Mouse (Mus musculus): ENCODE measurements around the gene Ube2f. TPM values are rescaled to one million over a fixed set of nuclear protein-coding genes. Genes with fewer than 3 reads are reported as not detected.

Ube2f gene
- polyA plus RNA-seq, 1 experiment from 2014 or later, result 49.1 TPM

DNA sequence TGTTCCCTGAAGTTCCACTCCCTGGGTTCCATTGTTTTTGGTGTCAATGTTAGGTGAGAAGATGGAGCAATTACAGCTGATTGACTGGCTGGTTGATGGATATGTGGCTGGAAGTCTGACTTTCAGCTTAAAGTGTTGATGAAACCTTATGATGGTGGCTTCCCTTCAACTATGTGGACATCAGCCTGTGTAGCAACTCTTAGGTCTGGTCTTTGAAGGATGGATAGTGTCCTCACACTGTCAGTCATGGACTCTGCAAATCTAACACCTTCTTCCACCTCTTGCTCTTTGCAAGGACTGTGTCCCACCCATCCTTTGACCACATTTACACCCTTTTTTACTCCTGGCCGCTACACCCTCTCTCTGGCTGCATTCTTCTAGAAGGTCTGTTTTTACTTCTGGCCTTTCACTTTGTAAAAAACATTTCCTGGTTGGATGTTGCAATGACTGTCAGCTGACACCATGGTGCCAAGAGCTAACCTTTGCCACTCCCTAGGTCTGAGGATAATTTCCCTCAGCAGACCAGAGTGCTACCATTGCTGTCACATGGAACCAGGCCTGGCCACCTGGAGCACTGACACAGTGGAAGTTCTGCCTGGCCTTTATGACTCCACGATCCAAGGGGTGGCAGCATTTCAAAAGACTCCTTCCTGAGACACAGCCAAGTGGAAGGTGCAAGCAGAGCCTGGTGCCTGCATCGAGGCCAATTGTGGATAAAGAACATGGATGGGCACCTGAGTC, 42.6 kb upstream of the Ube2f start:
- Histone ChIP-seq H3K27ac (ENCODE audit: low read depth) (peak overlapping the region; percentile 44; the same call in 1 of the 2 replicates), H3K36me3 (replicated peaks; ENCODE audit: insufficient read depth, low read length) (no peaks in the 10 kb centered on the region), H3K27me3 (ENCODE audit: insufficient read depth, low read length) (no peaks in the 10 kb centered on the region), H3K9ac (replicated peaks) (no peak overlapping the region), H3K4me2 (ENCODE audit: low read depth, low read length) (no peak overlapping the region), H3K4me1 (ENCODE audit: insufficient read depth) (peaks cover 6% of the 10 kb centered on the region; the same call in 1 of the 2 replicates), H3K9me3 (ENCODE audit: low read length) (no peaks in the 10 kb centered on the region), H3K4me3 (ENCODE audit: low read depth, low read length) (no peak overlapping the region)
- ATAC-seq, result peak; percentile 57; the same call in 1 of the 2 replicates
- WGBS (ENCODE audit: insufficient replicate concordance), result 64% methylated on average over 3 of the region's 3 CpGs
- DNase-seq, result no peak
- TF ChIP-seq CTCF (IDR thresholded peaks at IDR 0.05; ENCODE audit: low read depth), result no peak
- TF ChIP-seq EP300 (IDR thresholded peaks at IDR 0.05; ENCODE audit: low read depth), result no peak

DNA sequence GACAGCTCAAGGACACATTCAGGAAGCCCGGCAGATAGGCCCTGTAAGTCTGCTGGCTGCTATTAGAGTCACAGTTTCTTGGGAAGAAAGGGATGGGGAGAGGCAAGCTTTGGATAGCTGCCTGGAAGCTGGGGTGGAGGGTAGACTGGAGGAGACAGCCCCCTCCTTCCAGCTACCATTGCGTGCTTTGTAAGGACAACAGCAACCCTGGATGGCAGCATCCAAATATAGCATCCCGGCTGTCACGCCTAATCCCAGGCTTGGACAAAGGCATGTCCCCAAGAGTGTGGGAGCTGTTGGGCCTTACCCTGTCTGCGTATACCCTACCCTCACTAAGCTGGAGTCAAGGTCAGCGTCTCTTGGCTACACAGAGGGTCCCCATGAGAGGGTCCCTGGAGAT, 40.8 kb upstream of the Ube2f start:
- H3K4me1 ChIP-seq (ENCODE audit: insufficient read depth), result peaks cover 6% of the 10 kb centered on the region; the same call in 1 of the 2 replicates
- H3K9me3 ChIP-seq (ENCODE audit: low read length), result no peaks in the 10 kb centered on the region
- H3K27me3 ChIP-seq (ENCODE audit: insufficient read depth, low read length), result no peaks in the 10 kb centered on the region
- 90% methylated on average over 6 of the region's 6 CpGs for WGBS (ENCODE audit: insufficient replicate concordance)
- no peak for ATAC-seq
- H3K27ac ChIP-seq (ENCODE audit: low read depth), result no peak overlapping the region
- H3K9ac ChIP-seq (replicated peaks), result no peak overlapping the region
- no peak overlapping the region for H3K4me3 ChIP-seq (ENCODE audit: low read depth, low read length)
- no peak overlapping the region for H3K4me2 ChIP-seq (ENCODE audit: low read depth, low read length)
- H3K36me3 ChIP-seq (replicated peaks; ENCODE audit: insufficient read depth, low read length), result no peaks in the 10 kb centered on the region
- DNase-seq, result no peak
- no peak for TF ChIP-seq EP300 (IDR thresholded peaks at IDR 0.05; ENCODE audit: low read depth)
- TF ChIP-seq CTCF (IDR thresholded peaks at IDR 0.05; ENCODE audit: low read depth), result no peak

- Histone ChIP-seq H3K27ac (ENCODE audit: low read depth) (no peak overlapping the region), H3K4me3 (ENCODE audit: low read depth, low read length) (no peak overlapping the region), H3K9ac (replicated peaks) (no peak overlapping the region), H3K27me3 (ENCODE audit: insufficient read depth, low read length) (no peaks in the 10 kb centered on the region), H3K9me3 (ENCODE audit: low read length) (no peaks in the 10 kb centered on the region), H3K36me3 (replicated peaks; ENCODE audit: insufficient read depth, low read length) (no peaks in the 10 kb centered on the region), H3K4me2 (ENCODE audit: low read depth, low read length) (no peak overlapping the region), H3K4me1 (ENCODE audit: insufficient read depth) (peaks cover 6% of the 10 kb centered on the region; the same call in 1 of the 2 replicates)
- ATAC-seq, result no peak
- WGBS (ENCODE audit: insufficient replicate concordance), result 76% methylated on average over 6 of the region's 6 CpGs
- DNase-seq, result no peak
- TF ChIP-seq EP300 (IDR thresholded peaks at IDR 0.05; ENCODE audit: low read depth) (no peak), CTCF (IDR thresholded peaks at IDR 0.05; ENCODE audit: low read depth) (no peak)
These were observed 40.3 kb upstream of the Ube2f start for GRCm38 (mm10) chr1:91209785-91210184.

- peaks cover 8% of the 10 kb centered on the region; the same call in 1 of the 2 replicates for H3K4me1 ChIP-seq (ENCODE audit: insufficient read depth)
These were observed 39.0 kb upstream of the Ube2f start for GRCm38 (mm10) chr1:91211099-91211498.

GRCm38 (mm10) chr1:91211591-91212008, 38.5 kb upstream of the Ube2f start:
- TF ChIP-seq EP300 (IDR thresholded peaks at IDR 0.05; ENCODE audit: low read depth), result no peak
- no peak for TF ChIP-seq CTCF (IDR thresholded peaks at IDR 0.05; ENCODE audit: low read depth)
- ATAC-seq (no peak), DNase-seq (no peak)
- peaks cover 10% of the 10 kb centered on the region; the same call in 1 of the 2 replicates for H3K4me1 ChIP-seq (ENCODE audit: insufficient read depth)
- no peak overlapping the region for H3K27ac ChIP-seq (ENCODE audit: low read depth)
- H3K36me3 ChIP-seq (replicated peaks; ENCODE audit: insufficient read depth, low read length), result no peaks in the 10 kb centered on the region
- H3K27me3 ChIP-seq (ENCODE audit: insufficient read depth, low read length), result no peaks in the 10 kb centered on the region
- H3K4me3 ChIP-seq (ENCODE audit: low read depth, low read length), result no peak overlapping the region
- 68% methylated on average over 7 of the region's 7 CpGs for WGBS (ENCODE audit: insufficient replicate concordance)
- no peak overlapping the region for H3K4me2 ChIP-seq (ENCODE audit: low read depth, low read length)
- H3K9ac ChIP-seq (replicated peaks), result no peak overlapping the region
- no peaks in the 10 kb centered on the region for H3K9me3 ChIP-seq (ENCODE audit: low read length)

More at GRCm38 (mm10) chr1:91211099-91211498, 39.0 kb upstream of the Ube2f start:
- WGBS (ENCODE audit: insufficient replicate concordance), result 69% methylated on average over 1 of the region's 1 CpGs
- Histone ChIP-seq H3K27ac (ENCODE audit: low read depth) (no peak overlapping the region), H3K4me2 (ENCODE audit: low read depth, low read length) (no peak overlapping the region), H3K9ac (replicated peaks) (no peak overlapping the region), H3K4me3 (ENCODE audit: low read depth, low read length) (no peak overlapping the region), H3K27me3 (ENCODE audit: insufficient read depth, low read length) (no peaks in the 10 kb centered on the region), H3K9me3 (ENCODE audit: low read length) (no peaks in the 10 kb centered on the region), H3K36me3 (replicated peaks; ENCODE audit: insufficient read depth, low read length) (no peaks in the 10 kb centered on the region)
- ATAC-seq (peak; percentile 47; the same call in 1 of the 2 replicates), DNase-seq (peak; percentile 64)
- TF ChIP-seq EP300 (IDR thresholded peaks at IDR 0.05; ENCODE audit: low read depth), result no peak
- peak; percentile 87 for TF ChIP-seq CTCF (IDR thresholded peaks at IDR 0.05; ENCODE audit: low read depth)

- TF ChIP-seq CTCF (IDR thresholded peaks at IDR 0.05; ENCODE audit: low read depth) (no peak), EP300 (IDR thresholded peaks at IDR 0.05; ENCODE audit: low read depth) (no peak)
- 91% methylated on average over 1 of the region's 1 CpGs for WGBS (ENCODE audit: insufficient replicate concordance)
- Histone ChIP-seq H3K4me2 (ENCODE audit: low read depth, low read length) (no peak overlapping the region), H3K4me1 (ENCODE audit: insufficient read depth) (peaks cover 12% of the 10 kb centered on the region; the same call in 1 of the 2 replicates), H3K27me3 (ENCODE audit: insufficient read depth, low read length) (no peaks in the 10 kb centered on the region), H3K9ac (replicated peaks) (no peak overlapping the region), H3K27ac (ENCODE audit: low read depth) (no peak overlapping the region), H3K9me3 (ENCODE audit: low read length) (no peaks in the 10 kb centered on the region), H3K36me3 (replicated peaks; ENCODE audit: insufficient read depth, low read length) (no peaks in the 10 kb centered on the region), H3K4me3 (ENCODE audit: low read depth, low read length) (no peak overlapping the region)
- DNase-seq (no peak), ATAC-seq (no peak)
These were observed 34.8 kb upstream of the Ube2f start for GRCm38 (mm10) chr1:91215264-91215663.

All from liver, postnatal 0 days (tissue).